Mouse (Mus musculus): Measurements from ENCODE around the gene Gm4201. TPM values are rescaled to one million over a fixed set of nuclear protein-coding genes. Genes with fewer than 3 reads are reported as not detected.
"Not testable (repeated sequence)": the region's sequence is repeated elsewhere in the genome, so short reads cannot be mapped to it uniquely, and the experiment has no call there.

Gm4201 gene
- not detected in 2 replicates for polyA plus RNA-seq (2015; fragmentation: Nextera tagmentation; extraction: Ambion mirVana)

DNA sequence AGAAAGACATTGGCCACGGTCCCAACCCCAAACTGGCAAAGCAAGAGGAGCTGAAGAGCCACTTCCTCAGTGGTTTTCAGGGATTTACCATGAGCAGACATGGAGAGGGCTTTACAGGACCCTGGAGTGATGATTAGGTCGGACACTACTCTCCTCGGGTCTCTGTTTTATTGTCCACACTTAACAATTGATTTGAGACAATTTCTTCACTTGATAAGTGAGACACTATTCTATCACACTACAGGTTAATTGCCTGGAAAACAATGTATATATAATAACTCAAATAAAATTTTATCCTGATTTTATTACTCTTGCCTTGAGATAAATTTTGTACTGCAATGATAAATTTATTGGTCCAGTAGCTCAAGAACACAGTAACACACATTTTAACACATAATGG is at the start of gene Gm4201:
Gene Gm4201 (minus strand): TSS at position 101 of the 400 bp plus-strand sequence.
- ATAC-seq; H3K9ac ChIP-seq (ENCODE audit: low read depth, low read length); H3K4me2 ChIP-seq (ENCODE audit: low read length); H3K27ac ChIP-seq (ENCODE audit: low read length); H3K27me3 ChIP-seq (ENCODE audit: control insufficient read depth, insufficient read depth, low read depth, low read length); H3K36me3 ChIP-seq (ENCODE audit: control insufficient read depth, insufficient read depth, low read length); H3K4me1 ChIP-seq (ENCODE audit: control insufficient read depth, insufficient read depth, low read length); H3K9me3 ChIP-seq (replicated peaks; ENCODE audit: control insufficient read depth, low read length, poor library complexity, severe bottlenecking); H3K4me3 ChIP-seq (ENCODE audit: low read depth, low read length): not testable (repeated sequence)
- WGBS, result no CpG with 5 or more reads among the region's 3 CpGs

DNA sequence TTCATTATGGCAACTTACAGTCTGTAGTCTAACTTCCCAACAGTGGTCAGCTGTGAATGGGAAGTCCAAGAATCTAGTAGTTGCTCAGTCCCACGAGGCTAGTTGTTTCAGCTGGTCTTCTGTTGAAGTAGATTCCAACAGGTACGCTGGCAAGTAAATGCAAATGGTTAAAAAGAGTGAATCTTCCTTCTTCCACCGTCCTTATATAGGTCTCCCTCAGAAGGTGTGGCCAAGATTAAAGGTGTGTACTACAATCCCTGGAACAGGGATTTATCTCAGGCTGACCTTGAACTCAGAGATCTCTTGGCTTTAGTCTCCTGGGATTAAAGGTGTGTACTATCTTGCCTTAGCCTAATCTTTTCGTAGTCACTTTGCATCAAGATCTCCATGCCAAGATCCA is 22.9 kb upstream of the Gm4201 start, which contains the start of gene Gm4565:
Gene Gm4565 (minus strand): TSS at position 101 of the 400 bp plus-strand sequence.
- not testable (repeated sequence) for H3K36me3 ChIP-seq (ENCODE audit: control insufficient read depth, insufficient read depth, low read length); H3K4me3 ChIP-seq (ENCODE audit: low read depth, low read length); H3K9ac ChIP-seq (ENCODE audit: low read depth, low read length); H3K27me3 ChIP-seq (ENCODE audit: control insufficient read depth, insufficient read depth, low read depth, low read length); ATAC-seq; H3K9me3 ChIP-seq (replicated peaks; ENCODE audit: control insufficient read depth, low read length, poor library complexity, severe bottlenecking); H3K4me1 ChIP-seq (ENCODE audit: control insufficient read depth, insufficient read depth, low read length); H3K4me2 ChIP-seq (ENCODE audit: low read length); H3K27ac ChIP-seq (ENCODE audit: low read length)
- 69% methylated on average over 2 of the region's 4 CpGs for WGBS

DNA sequence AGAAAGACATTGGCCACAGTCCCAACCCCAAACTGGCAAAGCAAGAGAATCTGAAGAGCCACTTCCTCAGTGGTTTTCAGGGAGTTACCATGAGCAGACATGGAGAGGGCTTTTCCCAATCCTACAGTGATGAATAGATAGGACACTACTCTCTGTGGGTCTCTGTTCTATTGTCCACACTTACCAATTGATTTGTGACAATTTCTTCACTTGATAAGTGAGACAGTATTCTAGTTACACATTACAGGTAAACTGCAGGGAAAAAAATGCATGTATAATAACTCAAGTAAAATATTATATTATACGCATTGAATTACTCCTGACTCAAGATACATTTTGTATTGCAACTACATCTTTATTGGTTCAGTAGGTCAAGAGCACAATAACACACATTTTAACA is 30.4 kb downstream of the Gm4201 start, which contains the start of gene Gm8677:
Gene Gm8677 (minus strand): TSS at position 101 of the 400 bp plus-strand sequence.
- H3K4me2 ChIP-seq (ENCODE audit: low read length); ATAC-seq; H3K27ac ChIP-seq (ENCODE audit: low read length); H3K4me1 ChIP-seq (ENCODE audit: control insufficient read depth, insufficient read depth, low read length); H3K4me3 ChIP-seq (ENCODE audit: low read depth, low read length); H3K9ac ChIP-seq (ENCODE audit: low read depth, low read length); H3K27me3 ChIP-seq (ENCODE audit: control insufficient read depth, insufficient read depth, low read depth, low read length); H3K36me3 ChIP-seq (ENCODE audit: control insufficient read depth, insufficient read depth, low read length); H3K9me3 ChIP-seq (replicated peaks; ENCODE audit: control insufficient read depth, low read length, poor library complexity, severe bottlenecking): not testable (repeated sequence)
- no CpG with 5 or more reads among the region's 1 CpGs for WGBS

DNA sequence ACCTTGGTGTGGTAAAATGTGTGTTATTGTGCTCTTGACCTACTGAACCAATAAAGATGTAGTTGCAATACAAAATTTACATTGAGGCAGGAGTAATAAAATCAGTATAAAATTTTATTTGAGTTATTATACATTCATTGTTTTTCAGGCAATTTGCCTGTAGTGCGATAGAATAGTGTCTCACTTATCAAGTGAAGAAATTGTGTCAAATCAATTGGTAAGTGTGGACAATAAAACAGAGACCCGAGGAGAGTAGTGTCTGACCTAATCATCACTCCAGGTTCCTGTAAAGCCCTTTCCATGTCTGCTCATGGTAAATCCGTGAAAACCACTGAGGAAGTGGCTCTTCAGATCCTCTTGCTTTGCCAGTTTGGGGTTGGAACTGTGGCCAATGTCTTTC is 42.5 kb downstream of the Gm4201 start, which contains the start of gene Vmn1r152:
Gene Vmn1r152 (plus strand): TSS at position 301 of the 400 bp plus-strand sequence.
- H3K9ac ChIP-seq (ENCODE audit: low read depth, low read length); H3K4me3 ChIP-seq (ENCODE audit: low read depth, low read length); H3K9me3 ChIP-seq (replicated peaks; ENCODE audit: control insufficient read depth, low read length, poor library complexity, severe bottlenecking); H3K27ac ChIP-seq (ENCODE audit: low read length); ATAC-seq; H3K36me3 ChIP-seq (ENCODE audit: control insufficient read depth, insufficient read depth, low read length); H3K4me2 ChIP-seq (ENCODE audit: low read length); H3K27me3 ChIP-seq (ENCODE audit: control insufficient read depth, insufficient read depth, low read depth, low read length); H3K4me1 ChIP-seq (ENCODE audit: control insufficient read depth, insufficient read depth, low read length): not testable (repeated sequence)
- no CpG with 5 or more reads among the region's 3 CpGs for WGBS

Other genes starting within 250 kb of the Gm4201 start
- gene Gm4187, start 235.6 kb downstream of the Gm4201 start, polyA plus RNA-seq (2015; fragmentation: Nextera tagmentation; extraction: Ambion mirVana), result not detected in 2 replicates
- not detected in 2 replicates for gene Gm8660, start 194.3 kb downstream of the Gm4201 start, polyA plus RNA-seq (2015; fragmentation: Nextera tagmentation; extraction: Ambion mirVana)
- gene Vmn1r148, start 151.8 kb downstream of the Gm4201 start, polyA plus RNA-seq (2015; fragmentation: Nextera tagmentation; extraction: Ambion mirVana), result not detected in 2 replicates
- not detected in 2 replicates for gene Vmn1r149, start 127.1 kb downstream of the Gm4201 start, polyA plus RNA-seq (2015; fragmentation: Nextera tagmentation; extraction: Ambion mirVana)
- gene Gm10665, start 101.3 kb downstream of the Gm4201 start, polyA plus RNA-seq (2015; fragmentation: Nextera tagmentation; extraction: Ambion mirVana), result not detected in 2 replicates
- gene Vmn1r151, start 65.7 kb downstream of the Gm4201 start, polyA plus RNA-seq (2015; fragmentation: Nextera tagmentation; extraction: Ambion mirVana), result not detected in 2 replicates
- not detected in 2 replicates for gene Vmn1r152, start 42.4 kb downstream of the Gm4201 start, polyA plus RNA-seq (2015; fragmentation: Nextera tagmentation; extraction: Ambion mirVana)
- gene Gm8677, start 30.5 kb downstream of the Gm4201 start, polyA plus RNA-seq (2015; fragmentation: Nextera tagmentation; extraction: Ambion mirVana), result not detected in 2 replicates
- not detected in 2 replicates for gene Gm4565, start 22.8 kb upstream of the Gm4201 start, polyA plus RNA-seq (2015; fragmentation: Nextera tagmentation; extraction: Ambion mirVana)
- gene Vmn1r155, start 92.7 kb upstream of the Gm4201 start, polyA plus RNA-seq (2015; fragmentation: Nextera tagmentation; extraction: Ambion mirVana), result not detected in 2 replicates
- not detected in 2 replicates for gene Gm8693, start 127.0 kb upstream of the Gm4201 start, polyA plus RNA-seq (2015; fragmentation: Nextera tagmentation; extraction: Ambion mirVana)
- not detected in 2 replicates for gene Gm4567, start 154.4 kb upstream of the Gm4201 start, polyA plus RNA-seq (2015; fragmentation: Nextera tagmentation; extraction: Ambion mirVana)
- not detected in 2 replicates for gene Vmn1r157, start 196.4 kb upstream of the Gm4201 start, polyA plus RNA-seq (2015; fragmentation: Nextera tagmentation; extraction: Ambion mirVana)
- not detected in 2 replicates for gene Vmn1r158, start 225.4 kb upstream of the Gm4201 start, polyA plus RNA-seq (2015; fragmentation: Nextera tagmentation; extraction: Ambion mirVana)